Mouse (Mus musculus): ENCODE measurements around the gene Slc35c1.

Gene Slc35c1

DNA sequence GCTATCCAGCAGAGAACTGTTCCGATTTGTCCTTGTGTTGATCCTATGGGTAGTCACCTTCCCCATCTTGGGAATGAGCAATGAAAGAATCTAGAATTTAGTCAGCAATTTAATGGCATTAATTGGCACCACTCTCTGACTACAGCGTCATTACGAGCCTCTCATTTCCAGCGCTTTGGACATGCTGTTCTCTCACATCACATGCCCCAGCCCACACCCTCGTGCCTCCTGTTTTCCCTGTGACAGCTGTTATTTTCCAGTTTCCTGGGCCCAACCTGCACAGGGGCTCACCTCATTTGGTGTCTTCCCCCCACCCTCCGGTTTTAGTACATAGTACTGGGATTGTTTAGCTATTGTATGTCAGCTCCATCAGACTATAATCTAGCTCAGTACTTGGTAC is 25.3 kb downstream of the Slc35c1 start:
- DNase-seq (ENCODE audit: extremely low spot score), result no peak

DNA sequence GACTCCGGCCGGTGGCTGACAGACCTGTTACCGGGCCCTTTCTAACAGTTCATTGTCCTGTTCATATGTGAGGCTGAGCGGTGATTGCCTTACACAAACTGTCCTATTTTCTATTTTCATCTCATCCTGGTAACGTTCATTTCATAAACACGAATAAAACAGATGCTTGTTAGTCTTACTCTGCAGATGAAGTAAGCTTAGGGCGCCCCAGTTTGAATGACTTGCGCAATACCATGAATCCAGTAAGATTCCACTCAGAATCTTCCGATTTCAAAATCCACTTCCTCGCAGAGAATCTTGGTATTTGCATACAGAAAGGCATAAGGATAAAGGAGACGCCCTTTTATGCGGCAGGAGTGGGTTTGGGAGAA is 26.0 kb downstream of the Slc35c1 start:
- DNase-seq (ENCODE audit: extremely low spot score), result no peak

DNA sequence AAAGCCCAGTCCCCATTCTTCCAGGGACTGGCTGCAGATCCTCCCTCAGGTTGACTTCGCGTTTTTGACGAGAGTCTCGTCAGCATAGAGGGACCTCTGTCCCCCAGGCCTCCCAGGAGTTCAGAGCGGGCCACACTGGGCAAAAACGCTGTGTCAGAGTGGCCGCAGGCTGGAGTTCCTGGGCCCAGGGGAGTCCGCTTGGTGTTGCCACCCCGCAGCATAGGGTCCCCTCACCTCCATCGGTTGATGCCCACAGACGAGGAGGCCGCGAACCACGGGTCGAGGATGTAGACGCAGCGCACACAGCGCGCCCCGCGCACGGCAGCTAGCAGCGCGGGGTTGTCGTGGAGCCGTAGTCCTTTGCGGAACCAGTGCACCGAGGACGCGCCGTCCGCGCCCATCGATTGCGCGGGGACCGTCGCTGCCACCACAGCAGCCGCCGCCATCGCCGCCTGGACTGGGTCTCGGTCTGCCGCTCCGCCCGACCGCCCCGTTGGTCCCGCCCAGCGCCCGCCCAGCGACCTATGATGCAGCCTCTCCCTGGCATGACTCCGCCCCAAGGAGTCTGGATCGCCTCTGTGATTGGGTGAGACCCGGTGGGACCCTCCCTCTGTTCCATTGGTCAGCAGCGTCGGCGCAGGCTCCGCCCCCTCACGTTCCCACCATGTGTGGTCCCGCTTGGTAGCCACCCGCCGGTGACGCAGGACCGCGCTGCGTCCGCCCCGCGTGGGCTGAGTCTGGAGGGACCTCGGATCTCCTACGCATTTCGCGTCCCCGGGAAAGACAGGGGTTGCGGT is 26.6 kb downstream of the Slc35c1 start, which contains the start of gene Cry2:
Gene Cry2 (minus strand): TSS at position 466 of the 797 bp plus-strand sequence.
- peak; percentile 99 for DNase-seq (ENCODE audit: extremely low spot score)

DNA sequence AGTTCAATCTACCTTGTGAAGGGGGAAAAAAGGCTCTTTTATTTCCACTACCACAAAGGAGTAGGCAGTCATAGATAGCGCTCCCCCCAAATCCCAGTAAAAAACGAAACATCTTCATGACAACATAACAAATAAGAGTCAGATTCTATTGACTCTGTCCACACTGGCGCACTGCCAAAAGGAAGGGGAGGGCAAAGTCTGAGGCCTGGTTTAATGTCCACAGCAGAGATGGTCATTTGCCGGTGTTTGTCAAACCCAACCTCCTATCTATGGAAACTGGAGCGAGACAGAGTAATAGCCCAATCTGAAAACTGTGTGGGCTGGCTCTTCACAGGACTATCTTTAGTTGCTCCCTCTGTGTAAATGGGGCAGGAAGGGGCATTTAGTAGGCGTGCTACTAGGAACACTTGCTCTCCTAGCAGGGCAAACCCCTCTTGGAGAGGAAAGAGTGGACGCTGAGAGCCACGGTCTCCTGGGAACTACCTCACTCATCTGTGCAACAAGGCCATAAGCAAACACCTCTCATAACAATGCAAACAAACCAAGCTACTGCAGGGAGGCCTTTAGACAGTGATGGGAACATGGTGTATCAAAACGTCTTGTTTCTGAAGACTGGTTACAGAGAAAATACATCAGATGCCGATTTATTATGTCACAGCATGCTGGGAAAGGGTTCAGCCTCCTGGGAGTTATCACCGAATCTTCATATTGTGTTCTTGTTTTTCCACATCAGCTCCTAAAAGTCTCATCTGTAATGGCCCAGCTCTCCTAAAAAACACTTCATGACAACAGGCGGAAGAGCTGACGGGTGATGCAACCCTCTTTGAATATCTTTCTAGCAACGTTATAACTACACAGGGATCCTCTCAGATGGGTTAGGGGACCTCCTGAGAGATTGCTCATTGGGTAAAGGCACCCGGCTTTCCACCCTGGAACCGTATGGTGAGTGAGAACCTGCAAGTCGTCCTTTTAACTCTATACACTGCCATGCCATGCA is 27.7 kb downstream of the Slc35c1 start:
- DNase-seq (ENCODE audit: extremely low spot score), result no peak

DNA sequence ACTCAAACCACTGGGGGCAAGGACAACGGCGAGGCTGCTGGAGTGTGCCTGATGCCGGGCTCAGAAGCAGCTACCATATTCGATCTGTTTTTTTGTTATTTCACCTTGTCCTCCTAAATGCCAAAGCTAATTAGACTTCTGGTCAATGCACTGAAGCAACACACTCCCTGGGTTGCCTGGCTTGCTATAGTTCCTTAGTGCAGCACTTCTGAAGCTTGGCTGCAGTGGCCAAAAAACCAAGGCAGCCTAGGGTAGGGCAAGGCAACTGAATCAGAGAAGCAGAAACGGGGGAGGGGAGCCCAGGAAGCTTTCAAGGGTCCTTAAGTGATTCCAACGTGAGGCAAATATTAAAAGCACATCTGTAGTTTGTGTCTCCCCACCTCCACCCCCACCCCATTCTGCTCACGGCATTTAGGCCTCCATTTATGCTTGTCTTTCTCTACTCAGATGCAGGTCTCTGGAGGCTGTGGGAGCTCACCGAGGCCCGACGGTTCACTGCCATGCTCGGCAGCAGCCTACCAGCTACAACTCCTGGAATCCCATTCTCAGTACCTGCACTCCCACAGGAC is 28.6 kb downstream of the Slc35c1 start:
- no peak for DNase-seq (ENCODE audit: extremely low spot score)

DNA sequence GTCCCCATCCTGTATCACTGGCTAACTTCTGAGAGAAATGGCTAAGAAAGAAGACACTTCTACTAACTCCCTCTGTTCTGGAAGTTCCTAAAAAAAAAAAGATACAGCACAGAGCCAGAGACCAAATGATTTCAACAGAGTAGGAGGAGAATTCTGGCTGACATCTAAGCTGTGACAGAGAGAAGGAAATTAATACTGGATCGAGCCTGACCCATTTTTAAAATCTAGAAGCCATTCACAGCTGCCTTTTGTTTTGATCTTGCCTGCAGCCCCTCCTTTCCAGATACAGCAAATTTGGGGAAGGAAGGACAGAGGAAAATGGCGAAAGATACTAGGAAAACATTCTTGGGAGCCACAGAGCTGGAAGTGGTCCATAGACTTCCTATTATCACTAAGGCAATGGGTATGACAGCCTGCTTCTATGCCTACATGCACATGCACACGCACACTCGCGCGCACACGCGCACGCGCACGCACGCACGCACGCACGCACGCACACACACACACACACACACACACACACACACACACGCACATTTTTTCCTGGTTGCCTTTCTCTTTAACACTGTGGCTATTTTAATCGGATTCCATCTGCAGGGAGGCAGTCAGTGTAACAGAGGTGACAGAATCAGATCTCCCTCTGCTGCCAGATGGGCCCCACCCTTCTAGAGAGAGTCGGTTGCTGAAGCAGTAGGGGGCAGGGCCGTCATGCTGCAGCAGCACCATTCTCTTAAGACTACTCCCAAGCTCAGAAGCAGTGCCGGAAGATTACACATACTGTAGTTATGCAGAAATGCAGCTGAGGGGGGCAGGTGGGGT is 29.4 kb downstream of the Slc35c1 start:
- DNase-seq (ENCODE audit: extremely low spot score), result no peak

- no peak for DNase-seq (ENCODE audit: extremely low spot score)
Observed at GRCm38 (mm10) chr2:92430089-92430488, 30.2 kb downstream of the Slc35c1 start.

GRCm38 (mm10) chr2:92427882-92428281 is 32.5 kb downstream of the Slc35c1 start:
- no peak for DNase-seq (ENCODE audit: extremely low spot score)

GRCm38 (mm10) chr2:92426426-92426825 is 33.9 kb downstream of the Slc35c1 start:
- DNase-seq (ENCODE audit: extremely low spot score), result no peak

DNA sequence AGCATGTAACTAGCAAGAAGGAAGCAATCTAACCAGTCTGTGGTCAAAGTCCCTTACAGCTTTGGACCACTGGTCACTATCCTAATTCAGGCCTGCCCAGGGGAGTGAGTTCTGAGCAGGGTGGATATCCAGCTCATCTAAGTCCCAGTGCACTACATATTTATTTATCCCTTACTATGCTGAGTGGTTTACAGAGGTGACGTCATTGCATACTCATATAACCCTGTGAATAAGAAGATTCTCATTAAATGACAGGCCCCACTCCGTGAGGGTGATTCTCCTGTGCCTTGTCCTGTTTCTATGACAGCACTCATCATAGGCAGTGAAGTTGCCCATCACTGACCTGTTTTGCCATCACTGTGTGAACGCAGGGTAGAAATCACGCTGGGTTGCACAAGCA is 35.0 kb downstream of the Slc35c1 start:
- no peak for DNase-seq (ENCODE audit: extremely low spot score)

DNA sequence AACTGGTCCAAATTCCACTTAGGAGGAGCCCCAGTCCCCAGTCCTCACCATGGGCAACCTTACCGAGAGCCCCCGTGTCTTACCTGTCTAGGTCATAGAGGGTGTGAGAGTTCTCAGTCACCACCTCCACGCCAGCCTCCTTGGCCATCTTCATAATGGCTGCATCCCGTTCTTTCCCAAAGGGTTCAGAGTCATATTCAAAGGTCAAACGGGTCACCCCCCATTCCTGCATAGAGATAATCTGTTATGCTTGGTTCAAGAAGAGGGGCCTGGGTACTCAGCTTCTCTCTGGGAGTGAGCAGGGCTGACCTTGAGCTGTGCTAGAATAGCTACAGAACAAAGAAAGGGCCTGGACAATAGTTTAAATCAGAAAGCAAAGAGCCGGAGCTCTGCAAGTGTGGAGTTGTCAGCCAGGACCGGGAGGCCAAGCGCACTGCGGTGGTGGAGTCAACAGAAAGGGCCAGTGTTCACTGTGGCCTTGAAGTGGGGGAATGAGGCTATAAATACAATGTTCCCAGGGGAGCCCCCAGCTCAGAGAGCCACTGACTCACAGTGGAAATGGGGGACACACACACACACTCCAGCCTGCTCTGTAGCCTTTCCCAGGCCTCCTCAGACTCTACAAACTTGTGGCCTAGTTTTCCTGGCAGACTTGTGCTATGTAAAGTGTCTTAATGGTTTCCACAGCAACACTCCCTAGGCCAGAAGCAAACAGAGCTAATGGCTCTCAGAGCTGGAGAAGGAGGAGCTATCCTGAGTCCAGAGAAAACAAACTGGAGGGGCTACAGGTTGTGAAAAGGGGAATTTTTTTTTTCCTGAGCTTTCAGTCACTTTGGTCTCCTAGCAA is 35.7 kb downstream of the Slc35c1 start:
- peak; percentile 25 for DNase-seq (ENCODE audit: extremely low spot score)

DNA sequence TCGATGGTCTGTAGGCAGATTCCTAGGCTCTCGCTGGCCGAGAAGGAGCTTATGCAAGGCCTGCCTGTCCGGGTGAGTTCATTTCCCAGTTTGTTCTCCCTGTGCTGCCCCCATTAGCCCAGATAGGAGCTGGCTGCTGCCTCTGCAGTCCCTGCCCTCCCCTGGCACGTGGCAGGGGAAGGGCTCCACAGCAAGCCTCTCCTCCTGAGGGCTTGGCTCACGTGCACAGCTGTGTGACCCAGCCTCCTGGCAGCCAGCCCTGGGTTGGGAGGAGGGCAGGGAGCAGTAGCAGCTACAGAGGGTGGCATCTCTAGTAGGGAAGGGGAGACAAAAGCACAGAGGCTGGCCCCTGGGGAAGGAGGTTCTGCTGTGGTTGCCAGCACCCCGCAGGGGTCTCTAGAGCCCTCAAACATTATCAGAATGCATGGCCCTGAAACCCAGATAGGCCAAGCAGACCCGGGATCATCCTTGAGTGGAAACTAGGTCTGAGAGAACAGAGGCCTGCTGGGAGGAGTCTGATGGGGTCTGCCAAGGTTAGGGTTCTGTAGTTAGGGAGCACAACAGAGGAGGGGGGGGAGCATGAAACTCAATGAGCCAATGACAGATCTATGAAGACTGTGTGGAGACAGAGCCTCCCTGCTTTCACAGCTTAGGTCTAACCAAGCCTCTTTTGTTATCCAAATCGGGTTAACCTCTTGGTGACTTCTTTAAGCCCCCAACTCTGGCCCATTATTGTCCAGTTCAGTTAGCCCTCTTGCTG is 36.5 kb downstream of the Slc35c1 start:
- DNase-seq (ENCODE audit: extremely low spot score), result no peak

- no peak for DNase-seq (ENCODE audit: extremely low spot score)
Observed at GRCm38 (mm10) chr2:92423156-92423555, 37.2 kb downstream of the Slc35c1 start.

GRCm38 (mm10) chr2:92422388-92423135 is 37.8 kb downstream of the Slc35c1 start:
- no peak for DNase-seq (ENCODE audit: extremely low spot score)

GRCm38 (mm10) chr2:92421723-92422387 is 38.5 kb downstream of the Slc35c1 start:
- DNase-seq (ENCODE audit: extremely low spot score), result no peak

GRCm38 (mm10) chr2:92411705-92412104 is 48.6 kb downstream of the Slc35c1 start:
- DNase-seq (ENCODE audit: extremely low spot score), result no peak

GRCm38 (mm10) chr2:92408309-92409045 is 51.9 kb downstream of the Slc35c1 start:
- DNase-seq (ENCODE audit: extremely low spot score), result no peak

GRCm38 (mm10) chr2:92405687-92406086 is 54.7 kb downstream of the Slc35c1 start:
- no peak for DNase-seq (ENCODE audit: extremely low spot score)

All from embryo, embryonic 9.5 days (tissue).